Mouse (Mus musculus): ENCODE results near the gene Pcnx4. TPM values are rescaled to one million over a fixed set of nuclear protein-coding genes. Genes with fewer than 3 reads are reported as not detected.
A peak's percentile ranks its signal among the peaks of the same experiment; 100 is the strongest.

The Pcnx4 gene
- polyA plus RNA-seq, 1 experiment from 2014 or later, result 24.6 TPM

DNA sequence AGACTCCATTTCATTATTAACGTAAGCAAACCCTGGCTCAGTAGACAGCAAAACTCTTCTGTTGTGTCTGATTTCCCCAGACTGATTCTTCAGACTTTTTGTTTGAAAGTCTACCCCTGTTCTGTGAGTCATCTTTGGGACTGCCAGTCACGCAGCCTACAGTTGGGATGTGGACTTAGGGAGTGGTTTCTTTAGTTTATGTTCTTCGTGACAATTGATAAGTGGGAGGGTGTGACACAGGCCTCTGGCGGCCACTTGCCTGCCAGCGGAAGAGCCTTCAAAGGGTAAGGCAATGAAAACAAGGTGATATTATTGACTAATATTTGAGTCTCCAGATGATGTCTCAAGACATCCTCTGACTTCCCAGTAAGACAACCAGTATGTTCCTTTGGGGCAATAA, 16.3 kb upstream of the Pcnx4 start:
- no peaks in the 10 kb centered on the region for H3K9me3 ChIP-seq (ENCODE audit: control insufficient read depth, low read length)
- ATAC-seq, result no peak

DNA sequence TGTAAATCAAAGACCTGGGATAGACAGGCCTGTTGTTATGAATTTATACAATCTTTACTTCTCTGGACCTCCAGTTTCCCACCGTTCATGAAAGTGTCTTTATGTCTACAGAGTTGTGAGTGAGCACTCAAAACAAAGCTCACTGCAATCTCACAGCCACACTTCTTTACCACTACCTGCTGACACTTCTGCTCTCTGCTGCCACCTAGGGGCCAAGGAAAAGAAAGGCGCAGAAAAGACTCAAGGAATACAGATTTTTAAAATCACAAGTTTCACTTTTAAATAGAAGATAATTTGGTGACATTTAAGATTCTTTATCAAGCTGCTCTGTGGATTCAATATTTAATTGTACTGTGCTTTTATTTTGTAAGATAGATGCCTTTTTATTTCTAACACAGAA, 15.5 kb upstream of the Pcnx4 start:
- Histone ChIP-seq H3K4me3 (ENCODE audit: low read length) (no peak overlapping the region), H3K4me1 (ENCODE audit: control insufficient read depth, insufficient read depth, low read depth, low read length) (peaks cover 4% of the 10 kb centered on the region), H3K9me3 (ENCODE audit: control insufficient read depth, low read length) (no peaks in the 10 kb centered on the region), H3K9ac (ENCODE audit: low read depth, low read length) (no peak overlapping the region), H3K4me2 (ENCODE audit: low read length) (no peak overlapping the region), H3K27ac (ENCODE audit: low read depth, low read length) (no peak overlapping the region), H3K36me3 (ENCODE audit: control insufficient read depth, insufficient read depth, low read length) (no peaks in the 10 kb centered on the region), H3K27me3 (replicated peaks; ENCODE audit: control insufficient read depth, insufficient read depth, low read length) (no peaks in the 10 kb centered on the region; the same call in 1 of the 2 replicates)
- 3% methylated on average over 2 of the region's 2 CpGs for WGBS
- ATAC-seq, result no peak

More for the DNA sequence above, 16.3 kb upstream of the Pcnx4 start:
- no peak overlapping the region for H3K4me3 ChIP-seq (ENCODE audit: low read length)
- H3K4me1 ChIP-seq (ENCODE audit: control insufficient read depth, insufficient read depth, low read depth, low read length), result peaks cover 4% of the 10 kb centered on the region
- H3K9ac ChIP-seq (ENCODE audit: low read depth, low read length), result no peak overlapping the region
- H3K27me3 ChIP-seq (replicated peaks; ENCODE audit: control insufficient read depth, insufficient read depth, low read length), result no peaks in the 10 kb centered on the region; the same call in 1 of the 2 replicates
- no peaks in the 10 kb centered on the region for H3K36me3 ChIP-seq (ENCODE audit: control insufficient read depth, insufficient read depth, low read length)
- no peak overlapping the region for H3K27ac ChIP-seq (ENCODE audit: low read depth, low read length)
- WGBS, result 75% methylated on average over 5 of the region's 5 CpGs
- H3K4me2 ChIP-seq (ENCODE audit: low read length), result no peak overlapping the region

DNA sequence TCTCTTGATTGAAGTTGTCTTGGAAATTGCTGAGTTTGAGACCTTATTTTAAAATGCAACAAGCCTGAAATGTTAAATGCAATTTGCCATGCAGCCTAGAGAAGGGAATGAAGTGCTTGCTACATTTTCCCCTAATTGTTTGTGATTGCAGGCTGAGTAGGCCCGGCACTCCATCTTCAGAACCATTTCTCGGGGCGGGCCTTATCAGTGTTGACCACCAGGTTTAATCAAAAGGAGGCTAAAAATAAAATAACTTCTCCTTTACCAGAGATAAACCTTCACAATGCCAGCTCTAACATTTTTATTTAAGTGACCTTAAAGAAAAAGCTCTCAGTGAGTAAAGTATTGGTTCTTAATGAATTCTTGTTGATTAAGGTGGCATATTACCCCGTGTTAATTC, 10.6 kb upstream of the Pcnx4 start:
- H3K9me3 ChIP-seq (ENCODE audit: control insufficient read depth, low read length), result 0 out of 2 replicates have a peak, but pooled peaks cover 3% of the 10 kb centered on the region
- H3K9ac ChIP-seq (ENCODE audit: low read depth, low read length), result no peak overlapping the region
- H3K27me3 ChIP-seq (replicated peaks; ENCODE audit: control insufficient read depth, insufficient read depth, low read length), result no peaks in the 10 kb centered on the region; the same call in 1 of the 2 replicates
- H3K27ac ChIP-seq (ENCODE audit: low read depth, low read length), result no peak overlapping the region
- 83% methylated on average over 4 of the region's 4 CpGs for WGBS
- no peaks in the 10 kb centered on the region for H3K36me3 ChIP-seq (ENCODE audit: control insufficient read depth, insufficient read depth, low read length)
- no peak overlapping the region for H3K4me2 ChIP-seq (ENCODE audit: low read length)
- ATAC-seq, result no peak
- no peak overlapping the region for H3K4me3 ChIP-seq (ENCODE audit: low read length)
- H3K4me1 ChIP-seq (ENCODE audit: control insufficient read depth, insufficient read depth, low read depth, low read length), result no peaks in the 10 kb centered on the region

DNA sequence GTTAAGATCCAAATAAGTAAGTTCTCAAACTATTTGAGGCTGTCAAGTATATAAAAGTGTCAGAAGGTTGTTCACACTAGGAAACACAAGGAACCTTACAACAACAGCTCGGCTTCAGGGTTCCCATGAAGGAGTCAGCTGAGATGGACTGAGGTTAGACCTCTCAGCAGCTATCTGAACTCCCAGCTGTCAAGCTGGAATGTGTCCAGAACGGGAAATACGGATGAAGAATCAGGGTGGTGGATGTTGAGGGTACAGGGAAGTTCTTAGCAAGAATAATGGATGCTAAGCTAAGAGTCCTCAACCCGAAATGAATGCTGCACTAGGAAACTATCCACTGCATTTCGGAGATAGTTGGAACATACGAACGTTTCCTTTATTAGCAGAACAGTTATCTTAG, 3.9 kb upstream of the Pcnx4 start:
- ATAC-seq, result no peak
- H3K36me3 ChIP-seq (ENCODE audit: control insufficient read depth, insufficient read depth, low read length), result no peaks in the 10 kb centered on the region
- 0 out of 2 replicates have a peak, but pooled peaks cover 3% of the 10 kb centered on the region for H3K9me3 ChIP-seq (ENCODE audit: control insufficient read depth, low read length)
- no peak overlapping the region for H3K9ac ChIP-seq (ENCODE audit: low read depth, low read length)
- no peaks in the 10 kb centered on the region for H3K27me3 ChIP-seq (replicated peaks; ENCODE audit: control insufficient read depth, insufficient read depth, low read length)
- WGBS, result 82% methylated on average over 7 of the region's 7 CpGs
- H3K27ac ChIP-seq (ENCODE audit: low read depth, low read length), result no peak overlapping the region
- H3K4me3 ChIP-seq (ENCODE audit: low read length), result no peak overlapping the region
- no peak overlapping the region for H3K4me2 ChIP-seq (ENCODE audit: low read length)
- peaks cover 4% of the 10 kb centered on the region for H3K4me1 ChIP-seq (ENCODE audit: control insufficient read depth, insufficient read depth, low read depth, low read length)

DNA sequence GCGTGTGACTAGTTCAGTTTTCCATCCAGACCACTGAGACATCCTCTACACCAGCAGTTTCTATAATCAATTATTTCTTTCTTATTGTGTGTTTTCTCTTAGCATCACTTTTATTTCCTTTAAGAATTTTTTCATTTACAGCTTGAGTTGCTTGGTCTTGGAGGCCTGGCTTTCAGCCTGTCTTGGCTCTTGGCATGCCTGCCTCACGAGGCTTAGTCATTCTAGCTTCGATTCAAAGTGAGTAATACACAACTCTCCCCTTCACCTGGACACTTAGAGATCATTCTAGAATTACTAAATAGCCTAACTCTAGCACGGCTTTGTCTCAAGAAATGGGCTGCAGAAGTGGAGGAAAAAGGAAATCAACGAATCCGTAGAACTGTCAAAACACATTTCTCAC, 2.2 kb upstream of the Pcnx4 start:
- ATAC-seq, result no peak
- Histone ChIP-seq H3K4me3 (ENCODE audit: low read length) (no peak overlapping the region), H3K27me3 (replicated peaks; ENCODE audit: control insufficient read depth, insufficient read depth, low read length) (no peaks in the 10 kb centered on the region), H3K4me2 (ENCODE audit: low read length) (no peak overlapping the region), H3K4me1 (ENCODE audit: control insufficient read depth, insufficient read depth, low read depth, low read length) (peaks cover 4% of the 10 kb centered on the region), H3K9ac (ENCODE audit: low read depth, low read length) (no peak overlapping the region), H3K9me3 (ENCODE audit: control insufficient read depth, low read length) (0 out of 2 replicates have a peak, but pooled peaks cover 3% of the 10 kb centered on the region), H3K36me3 (ENCODE audit: control insufficient read depth, insufficient read depth, low read length) (no peaks in the 10 kb centered on the region), H3K27ac (ENCODE audit: low read depth, low read length) (no peak overlapping the region)
- WGBS, result 92% methylated on average over 6 of the region's 6 CpGs

DNA sequence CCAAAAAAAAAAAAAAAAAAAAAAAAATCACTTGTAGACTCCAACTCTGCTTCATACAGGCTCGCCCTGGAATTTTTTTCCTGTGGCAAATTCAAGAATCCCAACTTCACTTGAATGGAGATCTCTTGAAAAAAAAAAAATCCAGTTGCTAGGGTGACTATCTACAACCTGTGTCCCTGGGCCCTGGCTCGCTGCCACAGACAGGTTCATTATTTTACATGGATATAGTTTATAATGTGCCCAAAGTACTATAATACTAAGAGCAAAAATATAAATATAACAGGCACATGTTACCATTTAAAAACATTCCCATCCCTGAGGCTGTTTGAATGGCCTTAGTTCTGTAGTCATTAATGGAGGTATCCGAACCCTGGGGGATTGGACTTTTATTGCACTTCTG, 584 bp upstream of the Pcnx4 start:
- no peak for ATAC-seq
- H3K4me2 ChIP-seq (ENCODE audit: low read length), result peak overlapping the region; percentile 65
- peak overlapping the region; percentile 57; the same call in 1 of the 2 replicates for H3K27ac ChIP-seq (ENCODE audit: low read depth, low read length)
- peaks cover 4% of the 10 kb centered on the region for H3K4me1 ChIP-seq (ENCODE audit: control insufficient read depth, insufficient read depth, low read depth, low read length)
- H3K9me3 ChIP-seq (ENCODE audit: control insufficient read depth, low read length), result no peaks in the 10 kb centered on the region
- peak overlapping the region; percentile 75 for H3K9ac ChIP-seq (ENCODE audit: low read depth, low read length)
- H3K4me3 ChIP-seq (ENCODE audit: low read length), result peak overlapping the region; percentile 65
- WGBS, result 47% methylated on average over 3 of the region's 3 CpGs
- no peaks in the 10 kb centered on the region for H3K27me3 ChIP-seq (replicated peaks; ENCODE audit: control insufficient read depth, insufficient read depth, low read length)
- H3K36me3 ChIP-seq (ENCODE audit: control insufficient read depth, insufficient read depth, low read length), result no peaks in the 10 kb centered on the region

DNA sequence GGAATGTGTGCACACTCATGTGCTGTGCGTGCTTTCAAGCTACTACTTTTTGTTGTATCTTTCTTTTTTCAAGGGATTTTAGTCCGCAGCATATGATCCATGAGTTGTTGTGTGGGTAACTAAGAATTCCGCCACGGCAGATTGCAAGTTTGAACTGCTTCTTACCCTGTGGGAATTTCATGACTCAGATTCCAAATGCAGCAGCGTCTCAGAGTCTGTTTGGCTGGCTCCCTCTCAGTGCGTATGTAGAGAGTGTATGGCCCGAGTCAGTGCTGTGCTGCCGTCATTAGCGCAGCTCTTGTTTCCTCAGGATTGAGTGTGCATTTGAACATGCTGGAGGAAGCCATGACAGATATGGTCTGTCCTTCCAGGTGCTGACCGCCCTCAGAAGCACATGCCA, 2.4 kb downstream of the Pcnx4 start:
- no peak overlapping the region for H3K9ac ChIP-seq (ENCODE audit: low read depth, low read length)
- no peak overlapping the region for H3K27ac ChIP-seq (ENCODE audit: low read depth, low read length)
- H3K27me3 ChIP-seq (replicated peaks; ENCODE audit: control insufficient read depth, insufficient read depth, low read length), result no peaks in the 10 kb centered on the region
- H3K4me1 ChIP-seq (ENCODE audit: control insufficient read depth, insufficient read depth, low read depth, low read length), result peaks cover 4% of the 10 kb centered on the region
- 88% methylated on average over 10 of the region's 10 CpGs for WGBS
- no peak overlapping the region for H3K4me2 ChIP-seq (ENCODE audit: low read length)
- no peak overlapping the region for H3K4me3 ChIP-seq (ENCODE audit: low read length)
- H3K9me3 ChIP-seq (ENCODE audit: control insufficient read depth, low read length), result no peaks in the 10 kb centered on the region
- H3K36me3 ChIP-seq (ENCODE audit: control insufficient read depth, insufficient read depth, low read length), result peaks cover 7% of the 10 kb centered on the region; the same call in 1 of the 2 replicates
- no peak for ATAC-seq

DNA sequence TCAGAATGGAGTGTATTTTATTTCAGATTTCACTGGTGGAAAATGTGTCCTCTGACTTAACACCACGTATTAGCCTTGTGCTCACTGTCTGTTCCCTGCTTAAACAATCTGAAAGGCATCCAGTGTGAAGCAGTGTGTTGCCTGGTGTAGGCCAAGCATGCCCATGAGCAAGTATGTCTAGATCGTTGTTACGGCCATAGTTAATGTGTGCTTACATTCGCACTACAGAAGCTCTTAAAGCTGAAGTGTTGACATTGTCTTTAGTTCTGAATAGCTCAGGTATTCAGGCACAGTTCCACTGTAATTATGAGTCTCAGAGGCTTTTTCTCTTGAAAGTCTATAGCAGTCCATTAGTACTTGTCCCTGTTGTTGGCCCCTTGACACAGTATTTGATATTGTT, 18.2 kb downstream of the Pcnx4 start:
- H3K4me2 ChIP-seq (ENCODE audit: low read length), result no peak overlapping the region
- ATAC-seq, result no peak
- no peaks in the 10 kb centered on the region for H3K27me3 ChIP-seq (replicated peaks; ENCODE audit: control insufficient read depth, insufficient read depth, low read length)
- 81% methylated on average over 4 of the region's 4 CpGs for WGBS
- no peak overlapping the region for H3K9ac ChIP-seq (ENCODE audit: low read depth, low read length)
- no peaks in the 10 kb centered on the region for H3K4me1 ChIP-seq (ENCODE audit: control insufficient read depth, insufficient read depth, low read depth, low read length)
- no peaks in the 10 kb centered on the region for H3K9me3 ChIP-seq (ENCODE audit: control insufficient read depth, low read length)
- no peak overlapping the region for H3K27ac ChIP-seq (ENCODE audit: low read depth, low read length)
- no peak overlapping the region for H3K4me3 ChIP-seq (ENCODE audit: low read length)
- peaks cover 4% of the 10 kb centered on the region for H3K36me3 ChIP-seq (ENCODE audit: control insufficient read depth, insufficient read depth, low read length)

DNA sequence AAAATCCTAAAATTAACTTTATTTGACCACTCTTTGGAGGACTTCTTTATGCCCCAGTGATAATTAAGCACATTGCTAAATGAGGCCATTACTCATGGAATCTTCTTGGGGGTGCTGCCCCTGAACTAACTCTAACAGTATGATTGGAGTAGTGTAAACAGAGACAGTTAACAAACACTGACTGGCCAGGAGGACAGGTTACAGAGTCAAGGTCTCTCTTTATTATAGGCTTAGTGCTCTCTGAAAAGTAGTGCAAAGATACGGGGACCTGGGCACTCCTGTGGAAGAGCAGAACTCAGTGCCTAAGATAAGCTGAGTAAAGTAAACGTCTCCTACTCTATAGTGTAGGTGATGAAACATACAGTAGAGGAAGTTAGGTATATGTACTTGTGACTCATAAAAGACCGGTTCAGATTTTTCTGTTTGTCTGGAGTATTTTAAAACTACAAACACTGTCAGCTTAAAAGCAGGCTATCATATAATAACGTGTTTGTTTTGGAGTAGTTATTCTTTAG, 28.2 kb downstream of the Pcnx4 start:
- no peak overlapping the region for H3K4me3 ChIP-seq (ENCODE audit: low read length)
- H3K27ac ChIP-seq (ENCODE audit: low read depth, low read length), result no peak overlapping the region
- no peaks in the 10 kb centered on the region for H3K9me3 ChIP-seq (ENCODE audit: control insufficient read depth, low read length)
- WGBS, result 94% methylated on average over 4 of the region's 4 CpGs
- ATAC-seq, result no peak
- H3K4me1 ChIP-seq (ENCODE audit: control insufficient read depth, insufficient read depth, low read depth, low read length), result no peaks in the 10 kb centered on the region
- no peak overlapping the region for H3K4me2 ChIP-seq (ENCODE audit: low read length)
- H3K36me3 ChIP-seq (ENCODE audit: control insufficient read depth, insufficient read depth, low read length), result no peaks in the 10 kb centered on the region
- no peak overlapping the region for H3K9ac ChIP-seq (ENCODE audit: low read depth, low read length)
- no peaks in the 10 kb centered on the region for H3K27me3 ChIP-seq (replicated peaks; ENCODE audit: control insufficient read depth, insufficient read depth, low read length)

DNA sequence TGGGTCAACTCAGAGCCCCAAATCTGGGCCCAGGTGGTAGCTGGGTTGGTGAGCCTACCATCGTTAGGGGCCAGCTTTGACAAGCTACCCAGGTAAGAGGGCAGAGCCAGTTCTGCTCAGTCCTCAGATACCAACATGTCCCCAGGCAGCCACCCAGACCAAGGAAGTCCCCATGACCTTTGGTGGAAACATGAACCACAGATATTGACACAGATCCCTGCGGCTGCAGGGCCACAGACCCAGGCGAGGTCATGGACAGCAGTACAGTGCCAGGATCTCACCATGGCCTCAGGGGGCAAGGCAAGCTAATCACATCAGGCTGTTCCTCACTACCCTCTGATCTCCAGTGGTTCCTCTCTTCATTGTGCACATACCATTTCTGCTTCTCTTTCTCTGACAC, 45.8 kb downstream of the Pcnx4 start:
- no peak overlapping the region for H3K4me2 ChIP-seq (ENCODE audit: low read length)
- H3K9ac ChIP-seq (ENCODE audit: low read depth, low read length), result no peak overlapping the region
- ATAC-seq, result no peak
- no peaks in the 10 kb centered on the region for H3K9me3 ChIP-seq (ENCODE audit: control insufficient read depth, low read length)
- H3K27ac ChIP-seq (ENCODE audit: low read depth, low read length), result no peak overlapping the region
- WGBS, result 92% methylated on average over 3 of the region's 3 CpGs
- H3K36me3 ChIP-seq (ENCODE audit: control insufficient read depth, insufficient read depth, low read length), result peaks cover 9% of the 10 kb centered on the region
- no peaks in the 10 kb centered on the region for H3K27me3 ChIP-seq (replicated peaks; ENCODE audit: control insufficient read depth, insufficient read depth, low read length)
- no peaks in the 10 kb centered on the region for H3K4me1 ChIP-seq (ENCODE audit: control insufficient read depth, insufficient read depth, low read depth, low read length)
- no peak overlapping the region for H3K4me3 ChIP-seq (ENCODE audit: low read length)
